Mouse (Mus musculus) midbrain, embryonic 10.5 days (tissue): ENCODE results near the gene Prr15l. TPM values are rescaled to one million over a fixed set of nuclear protein-coding genes. Genes with fewer than 3 reads are reported as not detected.

Experiments used
- DNase-seq: peaks from one replicate; pipeline ENCODE4 v3.0.0-alpha.2; 2017; ENCODE audit warnings: low spot score
- H3K27ac ChIP-seq: fragments of 300-500 bp; sonication (generic); replicated peaks from 2 replicates; pipeline ENCODE4 v1.5.1; 2016; ENCODE audit warnings: mild to moderate bottlenecking
- H3K27me3 ChIP-seq: fragments of 300-500 bp; sonication (generic); 2 replicates; pipeline ENCODE4 v1.6.1; 2016; ENCODE audit warnings: low read depth, mild to moderate bottlenecking; ENCODE audit not compliant: poor library complexity, severe bottlenecking
- H3K36me3 ChIP-seq: fragments of 300-500 bp; sonication (generic); 2 replicates; pipeline ENCODE4 v1.6.1; 2016; ENCODE audit warnings: mild to moderate bottlenecking, moderate library complexity
- H3K4me1 ChIP-seq: fragments of 300-500 bp; sonication (generic); 2 replicates; pipeline ENCODE4 v1.6.1; 2016
- H3K4me3 ChIP-seq: fragments of 300-500 bp; sonication (generic); 2 replicates; pipeline ENCODE4 v1.5.1; 2016; ENCODE audit warnings: mild to moderate bottlenecking, moderate library complexity
- H3K9me3 ChIP-seq: fragments of 300-500 bp; sonication (generic); replicated peaks from 2 replicates; pipeline ENCODE4 v1.6.1; 2016; ENCODE audit warnings: mild to moderate bottlenecking
- WGBS: fragments of 180-500 bp; shearing (Covaris S2); methylation state at CpG from one replicate; pipeline ENCODE4 v1.1.7; 2016; 5-methylcytosine and 5-hydroxymethylcytosine counted together
- polyA plus RNA-seq: library from polyadenylated mRNA; unstranded; fragments of >200 nt; fragmentation: Nextera tagmentation; extraction: Ambion mirVana; gene quantifications from 2 replicates; pipeline ENCODE4 v1.2.1, GENCODE M21; 2016

Prr15l gene
- polyA plus RNA-seq, 1 experiment from 2014 or later, result 0.04 TPM

- H3K4me1 ChIP-seq, result peaks cover 28% of the 10 kb centered on the region
- no peaks in the 10 kb centered on the region for H3K36me3 ChIP-seq
- H3K27ac ChIP-seq, result no peak overlapping the region
- no peaks in the 10 kb centered on the region for H3K9me3 ChIP-seq
- H3K4me3 ChIP-seq, result no peak overlapping the region
- WGBS, result 74% methylated on average over 3 of the region's 3 CpGs
- no peak for DNase-seq
- H3K27me3 ChIP-seq, result peaks cover 80% of the 10 kb centered on the region
Measured at GRCm38 (mm10) chr11:96986463-96986862, 58.6 kb downstream of the Prr15l start.

Other genes starting within 250 kb of the Prr15l start
- 27.6 and 33.0 TPM in 2 replicates for gene Snx11, start 150.5 kb upstream of the Prr15l start, polyA plus RNA-seq
- gene Cbx1, start 139.0 kb upstream of the Prr15l start, polyA plus RNA-seq, result 193 and 198 TPM in 2 replicates
- gene Nfe2l1, start 98.1 kb upstream of the Prr15l start, polyA plus RNA-seq, result 71.9 and 78.0 TPM in 2 replicates
- gene Copz2, start 78.2 kb upstream of the Prr15l start, polyA plus RNA-seq, result 44.9 and 46.1 TPM in 2 replicates
- gene Cdk5rap3, start 11.6 kb upstream of the Prr15l start, polyA plus RNA-seq, result 116 and 120 TPM in 2 replicates
- gene Pnpo, start 15.9 kb downstream of the Prr15l start, polyA plus RNA-seq, result 28.2 and 32.1 TPM in 2 replicates
- gene Sp2, start 54.9 kb downstream of the Prr15l start, polyA plus RNA-seq, result 30.5 and 35.5 TPM in 2 replicates
- 0.71 and 2.0 TPM in 2 replicates for gene Sp6, start 85.3 kb downstream of the Prr15l start, polyA plus RNA-seq
- gene Scrn2, start 101.8 kb downstream of the Prr15l start, polyA plus RNA-seq, result 39.5 and 42.2 TPM in 2 replicates
- gene Lrrc46, start 113.3 kb downstream of the Prr15l start, polyA plus RNA-seq, result 3.0 and 3.1 TPM in 2 replicates
- 81.1 and 82.9 TPM in 2 replicates for gene Mrpl10, start 113.5 kb downstream of the Prr15l start, polyA plus RNA-seq
- gene Osbpl7, start 122.5 kb downstream of the Prr15l start, polyA plus RNA-seq, result 8.4 and 9.8 TPM in 2 replicates
- gene Tbx21, start 187.2 kb downstream of the Prr15l start, polyA plus RNA-seq, result 0.10 and 0.25 TPM in 2 replicates
- gene Tbkbp1, start 223.4 kb downstream of the Prr15l start, polyA plus RNA-seq, result 4.3 and 4.9 TPM in 2 replicates